Mouse (Mus musculus): ENCODE measurements at regions not wholly inside any gene's neighbourhood (a gene's known extent, or its start where the extent isn't known, plus 50 kb on each side); places are given as distances from the start of the nearest gene placed in this dataset.

DNA sequence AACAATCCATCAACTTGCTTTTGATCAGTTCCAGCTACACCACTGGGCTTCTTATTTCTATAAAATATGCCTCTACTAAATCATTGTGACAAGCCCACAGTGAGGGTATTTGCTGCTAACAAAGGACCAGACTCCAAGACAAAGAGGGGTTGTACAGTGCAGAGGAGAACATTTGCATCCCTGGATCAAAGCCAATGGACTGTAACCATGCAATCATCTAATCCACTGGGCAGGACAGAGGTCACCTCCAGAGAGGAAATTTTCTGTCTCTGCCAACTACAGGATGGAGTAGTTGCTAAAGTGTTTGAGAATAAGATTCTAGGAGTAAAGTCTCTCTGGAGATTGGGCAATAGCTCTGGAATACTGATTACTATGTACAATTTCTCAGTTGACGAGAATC is 272.9 kb downstream of the Cox7c start:
- no peak for DNase-seq (ENCODE audit: low read depth, low spot score)

DNA sequence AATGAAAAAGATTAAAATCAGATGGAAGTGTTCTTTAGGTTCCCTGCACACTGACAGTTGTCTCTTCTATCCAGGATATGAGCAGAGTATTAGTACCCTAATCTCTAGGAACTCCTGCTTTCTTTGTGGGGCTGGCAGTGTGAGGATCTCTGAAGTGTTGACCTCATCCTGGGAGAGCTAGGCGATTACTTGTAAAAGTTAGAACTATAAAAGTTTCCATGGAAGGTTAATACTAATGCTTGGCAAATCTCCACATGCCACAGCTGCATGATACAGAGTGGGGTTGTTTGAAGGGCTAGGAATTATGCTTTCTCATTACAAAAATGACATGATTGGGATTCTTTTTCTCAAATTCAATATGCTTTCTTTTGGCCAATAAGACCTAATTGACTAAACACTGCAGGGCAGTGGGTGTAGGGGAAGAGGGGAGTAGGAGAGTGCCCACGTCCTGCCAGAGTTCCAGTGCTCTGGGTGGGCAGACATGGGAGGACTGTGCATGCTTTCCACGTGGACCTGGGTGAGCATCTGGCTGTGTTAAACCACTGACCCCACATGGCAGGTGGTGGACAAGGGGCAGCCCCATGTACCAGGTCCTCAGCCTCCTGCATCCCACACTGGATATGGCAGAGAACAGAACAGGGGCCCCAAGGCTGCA is 275.6 kb downstream of the Cox7c start:
- DNase-seq (ENCODE audit: low read depth, low spot score) = no peak

DNA sequence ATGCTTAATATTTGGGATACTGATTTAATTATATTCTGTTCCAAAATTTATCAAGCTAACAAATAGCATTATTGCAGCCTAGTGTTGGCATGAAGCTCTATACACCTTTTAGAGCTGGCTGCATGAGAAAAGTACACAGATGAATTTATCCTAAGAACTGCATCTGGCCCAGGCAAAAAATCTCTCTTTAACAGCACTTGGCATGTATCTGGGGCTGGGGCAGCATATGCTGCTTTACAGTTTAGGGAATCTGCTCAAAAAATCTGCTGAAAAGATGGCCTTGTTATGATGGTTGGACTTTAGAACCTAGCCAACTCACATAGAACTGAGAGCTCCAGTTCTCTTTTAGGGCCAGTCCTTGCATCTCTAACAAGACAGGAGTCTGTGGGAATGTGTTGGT is 276.2 kb downstream of the Cox7c start:
- no peak for DNase-seq (ENCODE audit: low read depth, low spot score)

DNA sequence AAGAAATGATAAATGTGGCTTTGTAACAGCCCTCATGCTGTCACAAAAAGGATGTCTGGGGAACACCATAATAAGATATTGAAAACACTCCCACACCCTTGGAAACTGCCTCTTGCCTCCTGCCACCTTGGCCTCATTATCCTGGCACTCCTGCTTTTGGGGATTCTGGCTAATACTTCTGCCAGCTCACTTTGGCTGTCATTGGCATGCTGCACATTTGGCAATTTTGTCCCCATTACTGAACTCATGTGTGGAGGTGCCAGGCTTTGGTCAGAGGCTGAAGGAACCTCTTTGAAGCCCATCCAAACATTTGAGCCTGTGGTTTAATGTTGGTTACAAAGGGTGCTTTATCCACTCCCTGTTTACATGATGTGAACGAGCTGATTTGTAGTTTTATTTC is 278.2 kb downstream of the Cox7c start:
- DNase-seq (ENCODE audit: low read depth, low spot score) = no peak

DNA sequence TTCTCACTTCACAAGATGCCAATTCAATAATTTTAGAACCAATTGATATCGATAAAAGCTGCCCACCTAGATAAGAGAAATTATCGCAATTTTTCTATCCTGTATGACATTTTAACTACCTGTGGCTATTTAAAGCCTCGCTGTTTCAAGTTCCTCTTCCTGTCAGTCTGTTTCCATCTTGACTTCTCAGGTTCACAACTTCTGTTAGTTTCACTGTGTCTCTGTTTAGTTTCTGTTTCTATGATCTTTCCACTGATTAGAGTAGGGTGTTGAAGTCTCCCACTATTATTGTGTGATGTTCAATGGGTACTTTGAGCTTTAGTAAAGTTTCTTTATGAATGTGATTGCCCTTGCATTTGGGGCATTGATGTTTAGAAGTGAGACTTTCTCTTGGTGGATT is 322.1 kb downstream of the Cox7c start:
- DNase-seq (ENCODE audit: low read depth, low spot score) = peak; percentile 72

DNA sequence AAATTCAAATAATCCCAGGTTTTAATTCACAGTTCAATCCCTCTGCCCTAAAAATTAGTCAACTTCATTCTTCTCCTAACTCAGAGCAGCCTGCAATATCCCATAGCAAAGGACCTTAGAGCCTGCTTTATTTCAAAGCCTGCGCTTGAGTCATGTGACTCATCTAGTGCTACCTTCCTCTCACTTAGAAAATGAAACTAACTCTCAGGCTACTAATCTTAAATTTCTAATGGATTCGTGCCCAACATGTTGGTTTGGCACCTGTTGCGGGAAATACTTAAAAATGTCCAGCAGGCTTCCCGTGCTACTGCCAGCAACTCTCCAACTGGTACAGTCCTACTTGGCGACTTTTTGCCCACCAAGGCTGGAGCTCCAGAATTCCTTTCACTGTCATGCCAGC is 322.6 kb downstream of the Cox7c start:
- DNase-seq (ENCODE audit: low read depth, low spot score) = peak; percentile 31

DNA sequence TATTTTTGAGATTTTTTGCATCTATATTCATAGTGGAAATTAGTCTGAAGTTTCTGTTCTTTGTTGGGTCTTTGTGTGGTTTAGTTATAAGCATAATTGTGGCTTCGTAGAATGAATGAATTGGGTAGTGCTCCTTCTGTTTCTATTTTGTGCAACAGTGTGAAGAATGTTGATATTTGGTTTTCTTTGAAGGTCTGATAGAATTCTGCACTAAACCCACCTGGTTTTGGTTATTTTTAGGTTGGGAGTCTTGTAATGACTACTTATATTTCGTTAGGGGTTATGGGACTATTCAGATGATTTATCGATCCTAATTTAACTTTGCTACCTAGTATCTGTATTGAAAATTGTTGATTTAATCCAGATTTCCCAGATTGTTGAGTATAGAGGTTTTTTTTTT is 326.4 kb downstream of the Cox7c start:
- no peak for DNase-seq (ENCODE audit: low read depth, low spot score)

DNA sequence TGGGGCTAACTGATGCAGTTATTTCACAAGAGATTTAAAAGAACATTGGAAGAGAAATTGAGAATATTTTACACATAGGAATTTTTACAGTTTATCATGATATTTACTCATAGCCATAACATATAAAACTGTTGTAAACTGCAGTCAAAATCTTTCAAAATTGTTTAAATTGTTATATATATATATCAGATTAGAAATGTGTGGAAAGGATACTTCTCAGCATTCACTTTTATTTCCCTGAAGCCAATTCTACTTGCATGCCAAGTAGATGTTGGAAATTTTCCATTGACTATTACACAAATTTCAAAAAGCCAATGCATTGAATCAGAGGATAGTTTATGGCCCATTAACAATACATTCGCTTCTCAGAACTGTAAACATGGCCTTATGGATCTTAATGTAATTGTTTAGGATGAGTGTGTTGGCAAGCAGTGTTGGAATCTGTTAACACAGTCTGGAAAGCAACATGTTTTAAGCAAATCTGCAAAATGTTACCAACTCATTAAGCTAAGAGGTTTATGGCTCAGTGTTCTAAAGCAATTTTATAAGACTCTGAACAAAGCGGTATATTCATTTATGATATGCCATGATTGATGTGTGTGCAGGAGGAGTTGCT is 330.7 kb downstream of the Cox7c start:
- DNase-seq (ENCODE audit: low read depth, low spot score) = no peak

DNA sequence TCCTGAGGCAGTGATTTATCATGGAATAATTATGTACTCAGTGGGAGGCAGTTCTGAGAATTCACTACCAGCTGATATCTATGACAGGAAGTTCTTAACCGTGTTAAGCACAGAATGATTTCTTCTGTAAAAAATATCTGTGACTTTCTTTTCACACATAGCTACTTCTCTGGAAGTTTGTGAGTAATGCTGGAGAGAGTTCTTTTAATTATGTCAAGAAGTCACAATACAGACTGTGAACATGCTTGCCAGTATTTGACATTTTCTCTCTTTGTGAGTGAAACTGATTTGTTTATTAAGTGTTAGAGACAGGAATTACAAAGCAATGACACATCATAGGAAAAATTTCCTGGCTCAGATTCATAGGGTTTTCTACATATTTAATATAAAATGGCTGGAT is 354.3 kb downstream of the Cox7c start:
- no peak for DNase-seq (ENCODE audit: low read depth, low spot score)

Data from CD4-positive helper T cell, adult 2 months (primary cell).